9 mouse cellular contexts compared by ENCODE assay signal in the genomic region with DNA sequence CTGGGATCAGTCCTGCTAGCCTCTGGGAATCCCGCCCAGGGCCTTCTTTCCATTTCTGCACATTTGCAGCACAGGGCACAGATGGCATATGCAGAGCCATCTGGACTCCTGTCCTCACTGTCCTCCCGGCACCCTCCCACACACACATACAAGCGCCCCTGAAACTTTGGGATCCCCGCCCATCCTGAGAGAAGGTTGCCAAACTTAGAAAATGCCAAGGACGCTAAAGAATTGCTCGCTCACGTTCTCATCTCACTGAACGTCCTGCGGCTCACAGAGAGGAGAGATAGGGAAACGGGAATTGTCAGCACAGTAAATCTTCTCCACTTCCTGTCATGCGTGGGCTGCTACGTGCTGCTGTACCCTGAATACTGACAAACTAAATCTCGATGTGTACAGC. TPM values are rescaled to one million over a fixed set of nuclear protein-coding genes. Genes with fewer than 3 reads are reported as not detected.
A peak's percentile ranks its signal among the peaks of the same experiment; 100 is the strongest.
DNase-seq lines count a peak whose midpoint lies in the region; ATAC-seq lines count a peak whose summit lies in the region.
"Had no signal": no experiment of that assay in that cellular context is flagged by ENCODE, and none has a peak within 500 bp of the region (broad histone marks: within the 10 kb centered on the region; RNA-seq: fewer than 3 reads in every experiment).

No protein-coding gene starts in this region.

- H3K36me3 ChIP-seq in intestine, embryonic 14.5 days (ENCODE audit: control insufficient read depth, insufficient read depth, low read length) = no peaks in the 10 kb centered on the region
- H3K36me3 ChIP-seq in intestine, embryonic 15.5 days = no peaks in the 10 kb centered on the region
- no peaks in the 10 kb centered on the region for H3K36me3 ChIP-seq in forebrain, embryonic 14.5 days (ENCODE audit: control insufficient read depth, insufficient read depth, low read length)
- 0 out of 2 replicates have a peak, but pooled peaks cover 2% of the 10 kb centered on the region for H3K36me3 ChIP-seq in embryonic facial prominence, embryonic 10.5 days (replicated peaks)
- H3K36me3 ChIP-seq: embryonic facial prominence, embryonic 12.5 days had no signal

- no peak overlapping the region for H3K27ac ChIP-seq in intestine, embryonic 14.5 days (ENCODE audit: low read depth)
- no peak overlapping the region for H3K27ac ChIP-seq in intestine, embryonic 15.5 days
- H3K27ac ChIP-seq in forebrain, embryonic 14.5 days (ENCODE audit: low read depth, low read length) = peak overlapping the region; percentile 36; the same call in 1 of the 2 replicates
- H3K27ac ChIP-seq in embryonic facial prominence, embryonic 10.5 days (replicated peaks) = no peak overlapping the region
- H3K27ac ChIP-seq: embryonic facial prominence, embryonic 12.5 days had no signal

- ATAC-seq in intestine, embryonic 14.5 days (replicated peaks; ENCODE audit: low FRiP score, low TSS enrichment, low read depth) = no peak
- no peak for ATAC-seq in intestine, embryonic 15.5 days
- ATAC-seq in forebrain, embryonic 14.5 days = peak; percentile 42; the same call in 1 of the 2 replicates

- no peaks in the 10 kb centered on the region for H3K9me3 ChIP-seq in intestine, embryonic 14.5 days (ENCODE audit: control insufficient read depth, low read length)
- no peaks in the 10 kb centered on the region for H3K9me3 ChIP-seq in intestine, embryonic 15.5 days
- no peaks in the 10 kb centered on the region for H3K9me3 ChIP-seq in forebrain, embryonic 14.5 days (replicated peaks; ENCODE audit: control insufficient read depth, low read length)
- no peaks in the 10 kb centered on the region for H3K9me3 ChIP-seq in embryonic facial prominence, embryonic 10.5 days
- H3K9me3 ChIP-seq: embryonic facial prominence, embryonic 12.5 days had no signal

- H3K4me3 ChIP-seq in intestine, embryonic 14.5 days (ENCODE audit: low read depth, low read length) = no peak overlapping the region
- no peak overlapping the region for H3K4me3 ChIP-seq in intestine, embryonic 15.5 days (replicated peaks)
- no peak overlapping the region for H3K4me3 ChIP-seq in forebrain, embryonic 14.5 days (ENCODE audit: low read depth, low read length)
- H3K4me3 ChIP-seq in embryonic facial prominence, embryonic 10.5 days = no peak overlapping the region
- H3K4me3 ChIP-seq: embryonic facial prominence, embryonic 12.5 days had no signal

- DNase-seq in intestine, embryonic 14.5 days (ENCODE audit: low spot score) = no peak
- DNase-seq in adrenal gland, postnatal 25 days = peak; percentile 74
- DNase-seq in forebrain, embryonic 14.5 days (ENCODE audit: low spot score) = peak; percentile 42
- DNase-seq in layer of hippocampus, adult 9-11 months = peak; percentile 87
- DNase-seq in telencephalon, adult 2 months (ENCODE audit: low read depth, low spot score) = peak; percentile 88
- DNase-seq in embryonic facial prominence, embryonic 10.5 days (ENCODE audit: low spot score) = no peak
- no peak for DNase-seq in thymus, postnatal 14 days

- H3K4me1 ChIP-seq in intestine, embryonic 14.5 days (replicated peaks; ENCODE audit: control insufficient read depth, insufficient read depth, low read length) = no peaks in the 10 kb centered on the region
- no peaks in the 10 kb centered on the region for H3K4me1 ChIP-seq in intestine, embryonic 15.5 days (replicated peaks)
- no peaks in the 10 kb centered on the region for H3K4me1 ChIP-seq in forebrain, embryonic 14.5 days (ENCODE audit: control insufficient read depth, insufficient read depth, low read length)
- no peaks in the 10 kb centered on the region for H3K4me1 ChIP-seq in embryonic facial prominence, embryonic 10.5 days
- H3K4me1 ChIP-seq: embryonic facial prominence, embryonic 12.5 days had no signal

- H3K4me2 ChIP-seq in intestine, embryonic 14.5 days (ENCODE audit: low read length) = no peak overlapping the region
- no peak overlapping the region for H3K4me2 ChIP-seq in intestine, embryonic 15.5 days (replicated peaks)
- no peak overlapping the region for H3K4me2 ChIP-seq in forebrain, embryonic 14.5 days (ENCODE audit: low read length)
- H3K4me2 ChIP-seq: embryonic facial prominence, embryonic 12.5 days had no signal

- 48% methylated on average over 13 of the region's 13 CpGs for WGBS in intestine, embryonic 14.5 days
- 48% methylated on average over 13 of the region's 13 CpGs for WGBS in intestine, embryonic 15.5 days
- WGBS in forebrain, embryonic 14.5 days = 76% methylated on average over 13 of the region's 13 CpGs
- 86% methylated on average over 13 of the region's 13 CpGs for WGBS in embryonic facial prominence, embryonic 10.5 days

- H3K27me3 ChIP-seq in intestine, embryonic 14.5 days (replicated peaks; ENCODE audit: control insufficient read depth, insufficient read depth, low read length) = no peaks in the 10 kb centered on the region
- H3K27me3 ChIP-seq in intestine, embryonic 15.5 days (replicated peaks) = no peaks in the 10 kb centered on the region
- no peaks in the 10 kb centered on the region for H3K27me3 ChIP-seq in forebrain, embryonic 14.5 days (replicated peaks; ENCODE audit: control insufficient read depth, insufficient read depth, low read length)
- H3K27me3 ChIP-seq in embryonic facial prominence, embryonic 10.5 days (replicated peaks; ENCODE audit: low read depth, poor library complexity, severe bottlenecking) = no peaks in the 10 kb centered on the region
- H3K27me3 ChIP-seq: embryonic facial prominence, embryonic 12.5 days had no signal

- 0 out of 2 replicates have a peak overlapping the region, but pooled peaks have one; percentile 5 for H3K9ac ChIP-seq in intestine, embryonic 14.5 days (ENCODE audit: low read length)
- H3K9ac ChIP-seq in intestine, embryonic 15.5 days = no peak overlapping the region
- no peak overlapping the region for H3K9ac ChIP-seq in forebrain, embryonic 14.5 days (ENCODE audit: low read length)
- H3K9ac ChIP-seq: embryonic facial prominence, embryonic 12.5 days had no signal

RNA-seq across cellular contexts. Expression of gene Nrros, which starts 11.0 kb away (rescaled TPM):
- polyA plus RNA-seq in intestine, embryonic 14.5 days (2014; fragmentation: Nextera tagmentation; extraction: Ambion mirVana) = 15.7 and 17.3 TPM in 2 replicates
- 13.7 and 13.8 TPM in 2 replicates for polyA plus RNA-seq in intestine, embryonic 15.5 days (2015; fragmentation: Nextera tagmentation; extraction: Ambion mirVana)
- 6.1 and 8.9 TPM in 2 replicates for total RNA-seq in adrenal gland, postnatal 25 days (2021)
- 7.9 and 10.6 TPM in 2 replicates for polyA plus RNA-seq in forebrain, embryonic 14.5 days (2014; fragmentation: Nextera tagmentation; extraction: Ambion mirVana)
- polyA plus RNA-seq in embryonic facial prominence, embryonic 10.5 days (2016; fragmentation: Nextera tagmentation; extraction: Ambion mirVana) = 7.3 and 8.1 TPM in 2 replicates

RNA-seq across cellular contexts. Expression of gene Bex6, which starts 25.2 kb away (rescaled TPM):
- polyA plus RNA-seq in intestine, embryonic 14.5 days (2014; fragmentation: Nextera tagmentation; extraction: Ambion mirVana) = not detected in 2 replicates
- 0.30 and 0.34 TPM in 2 replicates for polyA plus RNA-seq in intestine, embryonic 15.5 days (2015; fragmentation: Nextera tagmentation; extraction: Ambion mirVana)
- total RNA-seq in adrenal gland, postnatal 25 days (2021) = not detected in 2 replicates
- not detected in 2 replicates for polyA plus RNA-seq in forebrain, embryonic 14.5 days (2014; fragmentation: Nextera tagmentation; extraction: Ambion mirVana)
- polyA plus RNA-seq in embryonic facial prominence, embryonic 10.5 days (2016; fragmentation: Nextera tagmentation; extraction: Ambion mirVana) = not detected in 2 replicates

RNA-seq across cellular contexts. Expression of gene Cep19, which starts 54.8 kb away (rescaled TPM):
- polyA plus RNA-seq in intestine, embryonic 14.5 days (2014; fragmentation: Nextera tagmentation; extraction: Ambion mirVana) = 24.1 and 31.9 TPM in 2 replicates
- 27.4 and 29.4 TPM in 2 replicates for polyA plus RNA-seq in intestine, embryonic 15.5 days (2015; fragmentation: Nextera tagmentation; extraction: Ambion mirVana)
- 13.5 and 15.7 TPM in 2 replicates for total RNA-seq in adrenal gland, postnatal 25 days (2021)
- polyA plus RNA-seq in forebrain, embryonic 14.5 days (2014; fragmentation: Nextera tagmentation; extraction: Ambion mirVana) = 49.8 and 54.1 TPM in 2 replicates
- 36.5 and 36.7 TPM in 2 replicates for polyA plus RNA-seq in embryonic facial prominence, embryonic 10.5 days (2016; fragmentation: Nextera tagmentation; extraction: Ambion mirVana)

RNA-seq across cellular contexts. Expression of gene Pigx, which starts 54.9 kb away (rescaled TPM):
- polyA plus RNA-seq in intestine, embryonic 14.5 days (2014; fragmentation: Nextera tagmentation; extraction: Ambion mirVana) = 119 and 122 TPM in 2 replicates
- 107 and 109 TPM in 2 replicates for polyA plus RNA-seq in intestine, embryonic 15.5 days (2015; fragmentation: Nextera tagmentation; extraction: Ambion mirVana)
- 29.8 and 33.6 TPM in 2 replicates for total RNA-seq in adrenal gland, postnatal 25 days (2021)
- polyA plus RNA-seq in forebrain, embryonic 14.5 days (2014; fragmentation: Nextera tagmentation; extraction: Ambion mirVana) = 141 and 159 TPM in 2 replicates
- polyA plus RNA-seq in embryonic facial prominence, embryonic 10.5 days (2016; fragmentation: Nextera tagmentation; extraction: Ambion mirVana) = 151 and 152 TPM in 2 replicates

Comparison
In these comparisons a context has a peak if more than half of its experiments do, and no peak if none do; other contexts are left out.
1. DNase-seq: peak in adrenal gland, postnatal 25 days (single experiment), forebrain, embryonic 14.5 days (single experiment), layer of hippocampus, adult 9-11 months (single experiment) and telencephalon, adult 2 months (single experiment); none in intestine, embryonic 14.5 days (single experiment), embryonic facial prominence, embryonic 10.5 days (single experiment) and thymus, postnatal 14 days (single experiment).